Mouse (Mus musculus) adrenal gland, postnatal 4 days (tissue): ENCODE data around the gene Zfp148. TPM values are rescaled to one million over a fixed set of nuclear protein-coding genes. Genes with fewer than 3 reads are reported as not detected.

Experiments
- DNase-seq, 2 experiments: peaks; one replicate each; pipeline ENCODE4 v3.0.0; 2021 to 2022; ENCODE audit warnings: low spot score in 2 of 2, mixed read lengths in 2 of 2
- total RNA-seq, 2 experiments: library from RNA; stranded (reverse); gene quantifications; 2 replicates each; pipeline ENCODE4 v1.2.3; 2021

Gene Zfp148
- total RNA-seq, 2 experiments from 2014 or later: 75.9 to 76.6 TPM

GRCm38 (mm10) chr16:33522516-33522915 is 141.9 kb downstream of the Zfp148 start:
- DNase-seq: no peak

- no peak for DNase-seq
Observed at GRCm38 (mm10) chr16:33523571-33523970, 142.9 kb downstream of the Zfp148 start.

GRCm38 (mm10) chr16:33529502-33530454 is 149.1 kb downstream of the Zfp148 start:
- DNase-seq: no peak

- no peak for DNase-seq
Observed at GRCm38 (mm10) chr16:33531184-33531583, 150.5 kb downstream of the Zfp148 start.

- no peak for DNase-seq
Observed at GRCm38 (mm10) chr16:33536456-33536855, 155.8 kb downstream of the Zfp148 start.

- no peak for DNase-seq
Observed at GRCm38 (mm10) chr16:33537499-33538225, 157.0 kb downstream of the Zfp148 start.

GRCm38 (mm10) chr16:33544346-33544745 is 163.7 kb downstream of the Zfp148 start:
- no peak for DNase-seq

GRCm38 (mm10) chr16:33545530-33545929 is 164.9 kb downstream of the Zfp148 start:
- DNase-seq: no peak

- DNase-seq: no peak
Observed at GRCm38 (mm10) chr16:33553689-33554342, 173.2 kb downstream of the Zfp148 start.

Other genes with a start within 250 kb of the Zfp148 start
- 10 to 100 TPM; 33.8 to 34.5 TPM for gene Osbpl11, start 195.8 kb upstream of the Zfp148 start, total RNA-seq
- gene Snx4, start 129.4 kb upstream of the Zfp148 start, total RNA-seq: 10 to 100 TPM; 74.8 to 74.9 TPM
- 1 to 10 TPM; 2.4 to 2.6 TPM for gene Slc12a8, start 136.5 kb downstream of the Zfp148 start, total RNA-seq